Mouse (Mus musculus) v-Abl transformed pro-B cells (cell line): ENCODE measurements around the gene Slc39a7.
"Not testable (repeated sequence)": the region's sequence is repeated elsewhere in the genome, so short reads cannot be mapped to it uniquely, and the experiment has no call there.

Source experiments
- in situ Hi-C, 2 experiments: fragments of 400-800 bp; cut with MboI; formaldehyde crosslinking; loops; one replicate each; pipeline ENCODE4 v1.15.1; 2025; ENCODE audit not compliant: unreplicated experiment in 2 of 2

Gene Slc39a7

GRCm38 (mm10) chr17:34010156-34010555 lies 21.3 kb downstream of the Slc39a7 start:
- in situ Hi-C loops: loop anchor here in 1 of 2 experiments (25.0 kb wide), 1 partner anchor 1377 kb away; the partner anchor contains the start of gene H2-Q4

- in situ Hi-C loops: loop anchor here in 1 of 2 experiments (25.0 kb wide), 1 partner anchor 1381 kb away; the partner anchor contains the start of gene H2-Q4
These were observed 24.9 kb downstream of the Slc39a7 start for GRCm38 (mm10) chr17:34006570-34006969.

- in situ Hi-C loops: loop anchor here (5.0 to 25.0 kb wide), 3 partner anchors 36 to 1384 kb away; partner anchors contain the start of genes H2-D1 (in 1 of the 2) and H2-Q4 (in 1 of the 2)
These were observed 28.1 kb downstream of the Slc39a7 start for GRCm38 (mm10) chr17:34003426-34003825.

- in situ Hi-C loops: loop anchor here (5.0 to 25.0 kb wide), 3 partner anchors 33 to 1387 kb away; partner anchors contain the start of genes H2-D1 (in 1 of the 2) and H2-Q4 (in 1 of the 2)
These were observed 30.7 kb downstream of the Slc39a7 start for GRCm38 (mm10) chr17:34000796-34001195.

GRCm38 (mm10) chr17:34000150-34000537 lies 31.3 kb downstream of the Slc39a7 start, which contains the start of gene H2-K1:
H2-K1 (minus strand) TSS chr17:34000347.
- in situ Hi-C loops: loop anchor here (5.0 to 25.0 kb wide), 3 partner anchors 33 to 1387 kb away; partner anchors contain the start of genes H2-D1 (in 1 of the 2) and H2-Q4 (in 1 of the 2)

GRCm38 (mm10) chr17:33999341-34000149 lies 31.9 kb downstream of the Slc39a7 start:
- in situ Hi-C loops: loop anchor here (5.0 to 25.0 kb wide), 3 partner anchors 32 to 1388 kb away; partner anchors contain the start of genes H2-D1 (in 1 of the 2) and H2-Q4 (in 1 of the 2)

GRCm38 (mm10) chr17:33998697-33999096 lies 32.8 kb downstream of the Slc39a7 start:
- in situ Hi-C loops: not testable (repeated sequence)

GRCm38 (mm10) chr17:33997025-33997424 lies 34.5 kb downstream of the Slc39a7 start:
- in situ Hi-C loops: not testable (repeated sequence)

- in situ Hi-C loops: no loop called here
These were observed 35.8 kb downstream of the Slc39a7 start for GRCm38 (mm10) chr17:33995651-33996050.

GRCm38 (mm10) chr17:33994959-33995358 lies 36.5 kb downstream of the Slc39a7 start:
- in situ Hi-C loops: loop anchor here in 1 of 2 experiments (5.0 kb wide), 1 partner anchor 1272 kb away; no protein-coding TSS in a partner anchor

- in situ Hi-C loops: loop anchor here in 1 of 2 experiments (5.0 kb wide), 1 partner anchor 1275 kb away; no protein-coding TSS in a partner anchor
These were observed 39.5 kb downstream of the Slc39a7 start for GRCm38 (mm10) chr17:33991788-33992664.

- in situ Hi-C loops: loop anchor here in 1 of 2 experiments (10.0 kb wide), 1 partner anchor 87 kb away; the partner anchor contains the start of gene Kifc1
These were observed 49.3 kb downstream of the Slc39a7 start for GRCm38 (mm10) chr17:33982136-33982535.

GRCm38 (mm10) chr17:33981192-33981909 lies 50.1 kb downstream of the Slc39a7 start:
- in situ Hi-C loops: loop anchor here in 1 of 2 experiments (10.0 kb wide), 1 partner anchor 87 kb away; the partner anchor contains the start of gene Kifc1

- in situ Hi-C loops: loop anchor here in 1 of 2 experiments (10.0 kb wide), 1 partner anchor 86 kb away; the partner anchor contains the start of gene Kifc1
These were observed 51.1 kb downstream of the Slc39a7 start for GRCm38 (mm10) chr17:33980181-33981035.

- in situ Hi-C loops: loop anchor here in 1 of 2 experiments (10.0 kb wide), 1 partner anchor 85 kb away; the partner anchor contains the start of gene Kifc1
These were observed 51.9 kb downstream of the Slc39a7 start for GRCm38 (mm10) chr17:33979512-33980050.

- in situ Hi-C loops: no loop called here
These were observed 52.9 kb downstream of the Slc39a7 start for GRCm38 (mm10) chr17:33978631-33979031.
